Mouse (Mus musculus) kidney, adult 9 months (tissue): ENCODE results near the gene Taok3.

ENCODE experiments used
- DNase-seq: peaks from one replicate; pipeline ENCODE4 v3.0.0; 2022

Gene Taok3

DNA sequence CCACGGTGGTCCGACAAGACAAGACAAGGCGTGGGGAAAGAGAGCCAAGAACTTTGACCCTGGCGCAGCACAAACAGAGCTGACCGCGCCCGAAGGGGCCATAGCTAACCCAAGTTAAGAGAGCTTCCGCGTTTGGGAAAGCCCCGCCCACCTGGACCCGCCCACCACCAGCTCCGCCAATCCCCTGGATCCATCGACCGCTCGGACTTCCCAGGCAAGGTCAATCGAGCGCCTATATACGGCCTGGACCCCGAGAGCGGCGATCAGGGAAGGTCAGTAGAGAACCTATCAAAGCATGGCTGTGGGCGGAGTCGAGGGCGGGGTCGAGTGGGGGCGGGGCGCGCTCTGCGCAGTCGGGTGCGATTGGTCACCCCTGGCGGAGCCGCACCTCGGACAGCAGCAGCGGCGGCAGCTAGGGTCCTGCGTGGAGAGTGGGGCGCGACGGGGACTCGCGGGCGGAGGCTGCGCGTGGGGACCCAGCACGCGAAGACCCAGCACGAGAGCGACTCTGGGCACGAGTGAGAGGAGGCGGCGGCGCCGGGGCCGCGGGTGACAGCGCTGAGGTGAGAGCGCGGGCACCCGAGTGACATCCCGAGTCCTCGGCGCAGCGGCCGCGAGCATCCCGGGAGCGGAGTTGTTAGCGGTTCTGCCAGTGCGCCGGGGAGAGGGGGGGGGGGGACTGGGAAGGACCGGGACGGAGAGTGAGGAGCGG is at the start of gene Taok3:
Gene Taok3 (plus strand): TSS at position 353 of the 712 bp plus-strand sequence.
- peak; percentile 99 for DNase-seq

DNA sequence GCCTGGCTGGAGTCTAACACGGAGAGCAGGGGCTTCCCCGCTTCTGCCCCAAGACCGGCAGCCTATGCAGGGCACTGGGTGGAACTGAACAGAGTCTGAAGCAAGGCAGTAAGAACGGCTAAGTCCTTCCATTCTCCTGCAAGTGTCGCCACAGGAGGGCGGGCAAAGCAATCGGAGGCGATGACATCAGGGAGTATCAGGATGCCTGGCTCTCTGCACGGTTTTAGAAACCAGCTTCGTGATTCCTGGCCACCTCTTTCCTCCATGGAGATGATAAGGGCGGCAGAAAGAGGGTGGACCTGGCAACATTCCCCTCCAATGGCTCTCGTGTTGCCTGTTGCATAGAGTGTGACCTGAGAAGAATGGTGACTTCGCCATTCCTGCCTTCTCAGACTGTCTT is 32.2 kb upstream of the Taok3 start:
- no peak for DNase-seq

DNA sequence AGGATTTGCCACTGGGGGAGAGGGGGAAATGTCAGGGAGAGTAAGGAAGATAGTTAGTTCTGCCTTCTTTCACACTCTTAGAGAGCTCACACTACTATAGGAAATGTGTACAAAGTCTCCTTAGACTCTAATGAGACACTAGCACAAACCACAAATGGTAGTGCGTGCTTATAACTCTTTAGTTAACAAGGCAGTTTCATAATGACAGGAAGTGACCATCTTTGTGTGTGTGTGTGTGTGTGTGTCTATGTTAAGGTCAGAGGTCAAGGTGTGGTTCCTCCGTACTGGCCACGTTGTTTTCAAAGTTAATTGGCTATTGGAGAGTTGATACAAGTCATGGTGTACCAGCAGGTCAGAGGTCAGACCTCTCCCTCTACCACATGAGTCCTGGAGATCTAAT is 30.8 kb upstream of the Taok3 start:
- no peak for DNase-seq

DNA sequence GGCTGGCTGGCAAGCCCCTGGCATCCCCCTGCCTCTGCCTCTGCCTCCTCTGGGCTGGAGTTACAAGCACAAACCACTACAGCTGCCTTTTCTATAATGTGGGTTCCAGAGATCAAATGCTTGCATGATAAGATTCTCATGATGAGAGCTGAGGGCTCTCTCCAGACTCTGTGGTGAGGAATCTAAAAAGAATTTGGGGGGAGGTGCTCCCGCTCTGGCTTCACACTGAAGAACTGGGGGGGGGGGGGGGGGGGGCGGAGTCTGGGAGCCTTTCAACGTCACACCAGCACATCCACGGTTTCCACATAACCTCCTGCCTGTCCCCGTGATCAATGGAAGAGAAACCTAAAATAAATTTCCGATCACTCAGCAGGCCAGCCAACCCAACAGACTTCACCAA is 30.1 kb upstream of the Taok3 start:
- no peak for DNase-seq

DNA sequence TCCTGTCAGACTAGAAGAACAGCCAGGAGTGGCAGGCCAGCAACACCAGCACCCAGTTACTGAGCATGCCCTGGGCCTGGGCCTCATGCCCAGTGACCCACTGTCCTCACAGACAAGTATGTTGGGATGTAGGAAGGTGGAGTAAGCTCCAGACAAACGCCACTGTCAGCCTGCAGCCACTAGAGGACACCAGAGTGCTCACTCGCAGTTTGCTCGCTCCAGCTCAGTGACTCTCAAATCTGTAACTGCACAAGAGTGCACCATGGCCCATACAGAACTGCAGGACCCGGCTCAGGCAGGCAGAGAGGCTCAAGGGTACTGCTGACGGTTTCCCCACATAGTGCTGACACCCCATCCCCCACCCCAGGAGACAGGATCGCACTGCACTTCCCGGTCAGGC is 25.5 kb upstream of the Taok3 start:
- peak; percentile 68 for DNase-seq

DNA sequence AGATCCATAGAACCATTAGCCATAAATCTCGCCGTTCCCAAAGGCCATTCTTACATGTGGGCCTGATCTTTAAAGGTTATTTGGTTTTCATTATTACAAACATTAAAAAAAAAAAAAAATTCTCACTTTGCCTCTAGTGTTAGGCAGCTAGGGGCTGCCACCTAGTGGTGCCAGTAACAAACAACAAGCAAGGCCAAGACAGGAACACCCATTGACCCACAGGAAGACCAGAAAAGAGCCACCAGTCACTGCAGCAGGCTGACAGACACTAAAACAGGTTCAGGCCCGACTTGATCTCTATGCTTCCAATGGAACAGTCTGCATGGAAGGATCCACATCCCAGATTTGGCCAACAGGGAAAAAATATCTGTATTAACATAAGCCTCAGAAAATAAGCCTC is 23.2 kb upstream of the Taok3 start:
- DNase-seq = peak; percentile 66

DNA sequence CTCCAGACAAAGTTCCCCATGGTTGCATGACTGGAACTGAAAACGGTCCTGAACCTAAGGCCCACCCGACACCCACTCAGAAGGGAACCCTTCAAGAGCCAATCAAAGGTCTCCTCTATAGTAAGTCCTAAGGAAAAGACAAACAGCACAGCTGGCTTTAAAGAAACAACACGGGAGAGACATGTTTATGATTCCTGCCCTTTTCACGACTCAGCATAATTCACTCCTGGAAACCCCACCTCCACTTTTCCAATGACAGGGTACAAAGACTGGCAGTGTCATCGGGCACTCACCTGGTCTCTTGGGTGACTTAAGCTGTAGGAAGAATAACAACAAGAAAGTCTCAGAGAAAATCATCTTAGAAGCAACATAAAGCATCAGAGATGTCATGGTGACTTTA is 20.9 kb upstream of the Taok3 start:
- DNase-seq = no peak

DNA sequence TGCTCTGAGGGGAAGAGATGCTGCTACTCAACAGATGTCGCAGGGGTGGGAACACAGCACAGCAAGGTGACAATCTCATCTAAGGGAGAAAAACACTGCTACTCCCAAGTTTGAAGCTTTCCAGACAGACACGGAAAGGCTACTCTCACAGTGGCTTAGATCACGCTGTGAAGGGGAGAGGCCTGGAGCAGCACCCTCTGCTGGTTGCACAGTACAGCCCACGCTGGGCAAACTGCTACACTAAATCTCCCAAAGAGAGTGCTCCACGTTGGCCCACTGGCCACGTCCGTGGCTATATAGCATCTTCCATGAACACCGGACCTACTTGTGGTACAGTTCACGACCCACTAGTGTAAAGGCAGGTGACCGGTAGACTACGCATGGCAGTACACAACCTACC is 20.2 kb upstream of the Taok3 start:
- DNase-seq = no peak

DNA sequence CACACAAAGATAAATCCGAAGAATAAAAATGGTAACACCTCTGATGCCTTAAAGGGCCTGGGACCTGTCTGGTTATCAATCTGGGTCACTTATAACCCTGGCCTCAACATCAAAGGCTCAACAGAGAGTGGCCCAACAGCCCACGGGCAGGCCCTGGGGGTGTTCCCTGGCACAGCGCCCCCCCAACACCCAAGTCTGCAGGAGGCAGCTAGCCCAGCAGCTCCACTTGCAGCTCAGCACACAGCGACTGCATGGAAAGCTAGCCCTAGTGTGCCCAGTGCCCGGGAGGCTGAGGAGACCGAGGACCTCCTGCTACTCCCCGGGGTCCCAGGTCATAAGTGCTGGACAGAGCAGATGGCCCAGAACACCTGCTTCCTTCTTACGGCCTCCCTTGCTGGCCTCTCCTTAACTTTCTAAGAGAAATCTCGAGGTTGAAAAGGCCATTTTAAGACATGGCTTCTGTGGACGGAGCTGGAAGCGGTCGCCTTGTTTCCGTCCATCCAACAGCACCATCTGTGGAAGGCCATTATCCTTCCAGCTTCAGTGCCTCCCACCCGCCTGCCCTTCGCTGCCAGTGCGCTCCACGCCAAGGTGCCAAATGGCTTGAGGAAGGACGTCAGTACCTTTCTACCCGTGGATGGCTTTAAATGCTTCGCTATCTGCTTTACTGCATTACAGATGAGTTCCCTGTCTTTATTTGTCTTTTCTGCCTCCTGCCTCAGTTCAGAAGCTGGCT is 16.6 kb upstream of the Taok3 start:
- DNase-seq = no peak

DNA sequence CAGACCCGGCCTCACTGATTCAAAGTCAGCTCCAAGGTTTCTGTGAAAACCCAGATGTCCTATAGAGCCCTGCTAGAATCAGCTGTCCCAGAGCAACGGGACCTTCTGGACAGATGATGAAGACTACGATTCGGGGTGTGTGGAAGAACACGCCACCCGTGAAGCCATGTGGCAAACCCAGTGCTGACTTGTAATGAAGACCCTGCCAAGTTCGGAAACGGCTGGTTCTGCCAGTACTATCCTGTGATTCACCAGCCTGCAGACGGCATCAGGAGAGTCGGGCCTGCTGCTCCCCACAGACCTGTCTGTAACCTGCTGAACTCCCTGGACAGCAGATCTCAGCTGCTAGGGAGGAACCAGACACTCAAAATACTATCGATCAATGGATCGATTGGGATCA is 15.6 kb upstream of the Taok3 start:
- DNase-seq = no peak

DNA sequence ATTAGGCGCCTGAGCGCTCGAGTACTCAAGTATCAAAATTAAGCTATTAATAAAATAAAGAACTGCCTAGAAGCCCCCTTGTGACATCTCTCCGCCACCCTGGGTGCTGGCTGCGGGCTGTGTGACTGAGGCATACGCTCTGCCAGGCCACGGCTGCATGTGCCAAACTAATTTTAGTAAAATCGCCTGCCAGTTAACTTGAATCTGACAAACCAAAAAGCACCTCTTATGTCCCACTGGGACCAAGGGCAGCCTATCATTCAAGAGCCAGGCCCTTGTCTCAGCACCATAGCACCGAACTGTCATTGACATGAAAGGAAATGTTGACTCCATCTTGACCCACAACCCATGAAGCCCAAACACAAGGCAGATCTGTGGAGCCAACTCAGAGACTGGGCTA is 14.2 kb upstream of the Taok3 start:
- DNase-seq = no peak

DNA sequence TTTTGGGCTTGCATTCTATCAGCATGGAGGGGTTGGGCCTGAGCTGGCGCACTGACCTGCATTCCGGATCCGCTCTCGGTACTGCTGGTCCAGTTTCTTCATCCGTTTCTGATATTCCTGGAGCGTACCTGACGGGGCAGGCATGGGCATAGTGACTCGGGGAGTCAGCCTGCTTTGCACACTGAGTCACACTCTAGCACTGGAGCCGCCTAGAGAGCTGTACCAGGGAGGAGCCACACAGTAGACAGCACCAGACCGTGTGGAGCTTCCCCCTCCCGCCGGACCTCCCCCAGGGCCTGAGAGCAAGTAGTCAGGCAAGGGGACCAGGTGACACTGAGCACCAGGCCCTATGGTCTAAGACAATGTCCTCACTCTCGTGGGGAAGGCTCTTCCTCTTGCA is 11.6 kb upstream of the Taok3 start:
- no peak for DNase-seq

DNA sequence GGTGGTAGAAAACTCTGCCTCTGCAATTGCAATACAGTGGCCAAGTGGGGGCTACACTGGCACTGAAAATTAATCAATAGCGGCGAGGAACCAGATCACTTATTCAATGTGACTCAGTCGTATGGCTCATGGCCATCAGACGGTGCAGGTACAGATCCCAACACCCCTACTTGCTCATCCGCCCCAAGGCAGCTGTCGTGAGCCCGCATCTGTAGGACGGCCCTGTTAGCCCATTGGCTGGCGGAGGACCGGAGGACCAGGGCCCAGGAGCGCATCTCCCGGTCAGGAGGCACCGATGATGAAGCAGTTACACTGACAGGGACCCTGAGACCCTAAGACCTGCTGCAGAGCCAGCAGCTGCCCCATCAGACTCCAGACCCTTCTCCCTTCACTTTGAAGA is 11.2 kb upstream of the Taok3 start:
- DNase-seq = no peak

DNA sequence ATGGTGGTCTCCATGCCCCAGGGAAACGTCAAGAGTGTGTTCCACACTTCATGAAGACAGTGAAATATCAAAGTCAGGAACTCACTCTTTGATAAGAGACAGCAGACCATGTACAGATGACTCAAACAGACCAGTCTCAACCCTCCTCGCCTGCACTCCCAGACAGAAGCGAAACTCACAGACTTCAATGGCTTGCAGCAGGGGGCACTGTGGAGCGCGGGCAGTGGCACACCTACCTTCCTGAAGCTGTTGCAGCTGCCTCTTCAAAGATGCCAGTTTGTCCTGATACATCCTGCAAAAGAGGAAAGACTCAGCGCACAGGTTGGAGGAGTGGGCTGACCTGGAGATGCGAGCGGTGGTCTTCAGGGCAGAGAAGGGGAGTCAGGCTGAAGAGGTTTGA is 10.4 kb upstream of the Taok3 start:
- no peak for DNase-seq

DNA sequence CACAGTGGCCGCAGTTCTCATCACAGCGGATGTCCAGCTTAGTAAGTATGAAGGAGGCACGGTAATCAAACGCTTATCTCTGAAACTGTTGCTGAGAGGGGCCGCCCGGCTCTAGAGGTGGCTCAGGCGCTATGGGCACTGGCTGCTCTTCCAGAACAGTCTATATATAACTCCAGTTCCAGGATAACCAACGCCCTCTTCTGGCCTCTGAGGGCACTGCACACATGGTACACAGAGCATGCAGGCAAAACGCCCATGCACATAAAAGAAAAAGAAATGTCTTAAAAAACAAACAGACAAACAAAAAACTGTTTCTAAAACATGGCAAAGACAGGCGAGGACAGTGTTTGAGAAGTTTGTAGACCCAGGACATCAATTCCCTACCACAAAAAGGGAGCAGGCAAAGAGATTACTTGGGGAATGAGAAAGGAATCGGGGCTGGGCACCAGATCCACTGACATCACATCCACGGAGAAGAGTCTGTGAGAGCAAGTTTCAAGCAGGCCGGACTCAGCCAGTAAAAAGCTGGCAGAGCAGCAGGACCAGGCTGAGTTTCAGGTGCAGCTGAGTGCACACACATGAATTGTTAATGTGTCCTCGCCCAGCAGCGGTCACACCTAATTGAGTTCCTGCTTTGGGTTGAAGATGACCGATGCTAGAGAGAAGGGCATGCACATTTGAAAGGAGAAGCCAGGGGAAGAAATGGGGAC is 8.7 kb upstream of the Taok3 start:
- DNase-seq = peak; percentile 58

DNA sequence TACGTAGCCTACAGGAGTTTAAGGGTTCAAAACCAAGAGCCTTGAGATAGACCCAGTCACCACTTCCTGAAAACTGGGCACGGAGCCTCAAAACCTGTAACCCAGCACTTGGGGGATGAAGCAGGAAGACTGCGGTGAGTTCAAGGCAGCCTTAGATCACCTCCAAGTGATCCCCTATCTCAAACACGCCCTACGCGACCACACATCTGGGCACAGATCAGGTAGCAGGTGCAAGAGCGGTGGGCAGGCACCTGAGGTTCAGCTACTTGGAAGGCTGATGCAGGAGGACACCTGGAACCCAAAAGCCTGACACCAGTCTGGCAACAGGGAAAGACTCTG is 8.2 kb upstream of the Taok3 start:
- no peak for DNase-seq

DNA sequence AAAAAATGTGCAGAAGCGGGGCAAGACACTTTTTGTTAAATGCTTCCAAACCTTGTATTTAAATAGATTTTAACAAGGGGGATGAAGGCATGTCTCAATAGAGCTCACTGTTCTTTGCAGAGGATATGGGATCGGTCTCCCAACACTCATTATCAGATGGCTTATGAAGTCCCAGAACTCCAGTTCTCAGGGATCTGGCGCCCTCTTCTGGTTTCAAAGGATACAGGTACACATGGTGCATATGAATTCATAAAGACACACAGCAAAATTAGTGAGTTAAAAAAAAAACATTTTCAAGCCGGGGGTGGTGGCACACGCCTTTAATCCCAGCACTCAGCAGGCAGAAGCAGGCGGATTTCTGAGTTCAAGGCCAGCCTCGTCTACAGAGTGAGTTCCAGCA is 6.6 kb upstream of the Taok3 start:
- no peak for DNase-seq

DNA sequence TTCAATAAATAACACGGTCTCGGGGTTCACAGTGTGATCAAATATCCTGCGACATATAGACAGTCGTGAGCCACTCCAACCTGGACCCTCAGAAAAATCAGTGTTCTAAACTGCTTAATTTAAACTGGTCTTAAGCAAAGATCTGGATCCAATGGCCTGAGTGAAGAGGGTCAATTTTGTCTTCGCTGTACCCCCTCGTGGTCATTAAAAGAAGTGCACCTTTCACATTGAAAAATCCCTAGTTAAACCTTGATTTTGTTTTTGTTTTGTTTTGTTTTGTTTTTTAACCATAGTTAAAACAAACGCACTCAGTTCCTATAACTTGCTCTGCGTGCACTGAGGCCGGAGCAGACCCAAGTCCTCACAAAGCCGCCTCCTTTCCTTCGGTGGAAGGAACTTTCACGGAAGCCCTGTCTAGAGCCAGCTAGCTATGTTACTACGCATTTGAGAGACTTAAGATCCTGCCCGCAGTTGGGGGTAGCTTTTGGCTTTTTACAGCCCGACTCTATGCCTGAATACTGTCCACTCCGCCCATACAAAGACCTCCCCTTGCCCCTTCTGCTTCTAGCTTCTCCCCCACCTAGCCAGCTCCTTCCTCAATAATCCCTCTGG is 5.2 kb upstream of the Taok3 start:
- peak; percentile 60 for DNase-seq

DNA sequence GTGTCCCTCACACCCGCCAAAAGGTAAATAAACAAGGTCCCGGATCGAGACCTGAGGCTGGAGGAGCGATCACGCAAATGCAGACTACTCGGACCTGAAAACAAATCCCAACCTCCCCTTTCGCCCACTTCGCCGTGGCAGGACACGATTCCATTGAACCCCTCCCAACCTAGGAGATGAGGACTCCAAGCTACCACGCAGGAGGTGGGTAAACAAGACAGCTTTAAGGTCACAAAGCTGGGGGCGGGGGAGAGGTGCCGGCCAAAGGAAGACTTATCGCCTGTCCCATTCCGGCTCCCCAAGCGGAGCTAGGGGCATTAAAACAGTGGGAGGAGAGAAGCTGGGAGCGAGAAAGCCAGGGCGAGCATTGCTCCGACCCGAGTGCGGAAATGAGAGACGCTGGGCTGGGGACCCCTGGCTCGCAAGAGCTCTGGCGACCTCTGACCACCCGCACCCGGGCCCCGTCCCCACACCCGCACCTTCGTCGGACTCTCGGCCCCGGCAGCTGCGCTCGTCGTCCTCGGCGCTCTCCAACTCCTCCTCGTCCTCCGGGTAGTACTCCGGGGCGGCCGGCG is 4.6 kb upstream of the Taok3 start:
- DNase-seq = peak; percentile 57

DNA sequence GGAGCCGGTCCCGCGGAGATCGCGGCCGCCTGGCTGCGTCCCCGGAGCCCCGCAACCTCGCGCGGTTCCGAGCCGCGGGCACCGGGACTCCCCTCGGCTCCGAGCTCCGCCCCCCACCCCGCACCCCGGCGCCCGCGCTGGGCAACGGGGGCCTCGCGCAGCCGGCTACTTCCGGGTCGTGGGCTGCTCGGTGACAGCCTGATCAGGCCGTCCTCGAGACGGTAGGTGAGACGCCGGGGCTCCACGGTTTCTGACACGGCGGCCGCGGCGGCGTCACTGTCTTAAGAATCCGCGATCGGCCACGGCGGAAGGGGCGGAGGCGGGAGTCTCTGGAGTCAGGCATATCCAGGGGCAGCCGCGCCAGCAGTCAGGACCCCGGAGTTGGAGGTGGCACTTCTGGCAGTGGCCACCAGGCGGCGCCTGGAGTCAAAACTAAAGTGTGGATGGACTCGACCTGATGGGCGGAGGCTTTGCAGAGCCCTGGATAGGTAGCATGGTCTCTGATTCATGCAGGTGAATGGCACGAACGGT is 4.0 kb upstream of the Taok3 start, which contains the start of gene Suds3:
Gene Suds3 (minus strand): TSS at position 278 of the 531 bp plus-strand sequence.
- peak; percentile 98 for DNase-seq

DNA sequence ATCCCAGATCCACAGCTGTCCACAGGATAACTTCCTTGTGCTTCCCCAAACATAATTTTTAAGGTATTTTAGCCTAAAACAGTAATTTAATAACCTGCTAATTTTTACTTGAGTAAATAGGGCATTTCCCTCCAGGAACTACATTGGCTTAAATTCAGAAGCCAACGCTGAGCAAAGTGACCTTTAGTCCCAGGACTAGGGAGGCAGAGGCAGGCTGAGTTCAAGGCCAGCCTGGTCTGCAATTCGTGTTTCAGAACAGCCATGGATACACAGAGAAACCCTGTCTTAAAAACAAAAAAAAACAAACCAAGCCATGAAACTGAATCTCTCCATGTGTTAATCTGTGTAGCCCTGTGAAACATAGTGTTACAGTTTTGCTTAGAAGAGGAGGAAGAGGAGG is 3.3 kb upstream of the Taok3 start:
- DNase-seq = peak; percentile 38

DNA sequence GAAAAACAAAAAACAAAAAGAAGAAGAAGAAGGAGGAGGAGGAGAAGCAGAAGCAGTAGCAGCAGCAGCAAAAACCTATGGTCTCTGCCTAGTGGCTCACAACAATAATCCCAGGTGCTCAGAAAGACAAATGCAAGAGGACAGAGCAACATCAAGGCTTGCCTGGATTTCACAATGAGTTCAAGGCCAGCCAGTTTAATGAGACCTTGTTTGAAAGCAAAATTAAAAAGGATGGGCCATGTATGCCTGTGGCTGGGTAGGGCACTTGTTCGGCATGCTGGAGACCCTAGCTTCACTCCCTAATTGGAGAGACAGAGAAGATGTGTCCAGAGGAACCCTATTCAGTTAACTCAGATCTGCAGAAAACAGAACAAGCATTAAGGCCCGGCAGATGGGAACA is 2.7 kb upstream of the Taok3 start:
- no peak for DNase-seq

DNA sequence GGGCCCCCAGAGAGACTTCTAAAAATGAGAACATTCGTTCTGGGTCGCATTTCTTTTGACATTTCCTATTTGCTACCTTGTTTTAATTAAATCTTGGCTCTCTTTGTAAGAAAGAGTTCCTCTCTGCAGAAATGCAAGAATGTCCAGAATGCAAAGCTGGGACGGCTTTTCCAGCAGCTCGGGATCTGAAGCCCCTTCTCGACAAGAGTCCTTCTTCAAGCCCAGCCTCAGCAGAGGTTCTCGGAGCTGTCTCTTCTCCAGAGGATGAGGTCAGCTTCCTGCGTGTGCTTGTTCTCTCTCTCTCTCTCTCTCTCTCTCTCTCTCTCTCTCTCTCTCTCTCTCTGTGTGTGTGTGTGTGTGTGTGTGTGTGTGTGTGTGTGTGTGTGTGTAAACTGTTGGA is 2.2 kb upstream of the Taok3 start:
- DNase-seq = no peak
